Mouse (Mus musculus): ENCODE results near the gene Lrrc31.
"Not testable (repeated sequence)": the region's sequence is repeated elsewhere in the genome, so short reads cannot be mapped to it uniquely, and the experiment has no call there.

The Lrrc31 gene

GRCm38 (mm10) chr3:30699711-30700505 is at the start of gene Lrrc31:
Lrrc31 (minus strand) TSS chr3:30699843.
- not testable (repeated sequence) for DNase-seq (ENCODE audit: low spot score in 2 of 2)

GRCm38 (mm10) chr3:30748316-30748715 is 48.7 kb upstream of the Lrrc31 start:
- DNase-seq (ENCODE audit: low spot score in 2 of 2): no peak

DNA sequence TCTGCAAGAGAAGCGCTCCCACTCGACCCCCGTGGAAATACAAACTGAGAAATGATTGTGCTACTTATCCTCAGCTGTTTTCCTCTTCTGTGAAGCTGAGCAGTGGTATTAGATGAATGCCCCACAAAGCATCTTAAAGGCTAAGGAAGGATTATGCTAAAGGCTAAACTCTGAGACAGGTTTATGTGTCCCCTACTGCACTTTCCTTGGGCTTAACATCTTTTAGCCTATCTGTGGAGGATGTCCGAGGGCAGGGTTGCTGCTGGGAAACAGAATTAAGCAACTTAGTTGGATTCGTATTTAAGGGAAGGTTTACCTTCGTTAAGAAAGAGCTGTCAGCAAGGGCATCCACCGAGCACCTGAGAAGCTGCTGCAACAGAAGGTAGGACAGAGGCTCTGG is 46.4 kb upstream of the Lrrc31 start, which contains the start of gene Samd7:
Gene Samd7, plus strand, starts transcription at position 288 of the 400 bp plus-strand sequence.
- DNase-seq (ENCODE audit: low spot score in 2 of 2): no peak

- no peak for DNase-seq (ENCODE audit: low spot score in 2 of 2)
These were observed 43.2 kb upstream of the Lrrc31 start for GRCm38 (mm10) chr3:30742891-30743290.

DNA sequence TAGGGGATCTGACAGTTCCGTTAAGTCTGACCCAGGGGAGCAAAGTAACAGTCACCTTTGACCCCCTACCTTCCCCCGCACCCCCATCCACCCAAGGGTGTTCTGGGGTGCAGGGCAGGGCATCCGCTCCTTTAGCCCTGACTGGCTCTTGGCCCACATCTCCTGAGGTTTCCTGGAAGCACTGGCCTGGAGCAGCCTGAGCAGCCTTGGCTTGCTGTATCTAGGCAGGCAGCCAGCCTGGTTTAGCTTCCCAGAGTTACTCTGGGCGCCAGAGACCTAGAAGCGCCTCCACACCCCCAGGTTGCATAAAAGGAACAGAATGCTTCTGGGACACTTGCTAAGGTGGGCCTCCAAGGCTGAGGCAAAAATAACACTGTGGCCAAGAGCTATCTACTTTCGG is 41.7 kb upstream of the Lrrc31 start:
- DNase-seq (ENCODE audit: low spot score in 2 of 2): no peak

- no peak for DNase-seq (ENCODE audit: low spot score in 2 of 2)
These were observed 37.2 kb upstream of the Lrrc31 start for GRCm38 (mm10) chr3:30736809-30737208.

GRCm38 (mm10) chr3:30729046-30729445 is 29.4 kb upstream of the Lrrc31 start:
- DNase-seq (ENCODE audit: low spot score in 2 of 2): no peak

- no peak for DNase-seq (ENCODE audit: low spot score in 2 of 2)
These were observed 27.6 kb upstream of the Lrrc31 start for GRCm38 (mm10) chr3:30727209-30727608.

GRCm38 (mm10) chr3:30725514-30725913 is 25.9 kb upstream of the Lrrc31 start:
- DNase-seq (ENCODE audit: low spot score in 2 of 2): no peak

- no peak for DNase-seq (ENCODE audit: low spot score in 2 of 2)
These were observed 25.3 kb upstream of the Lrrc31 start for GRCm38 (mm10) chr3:30724848-30725465.

DNA sequence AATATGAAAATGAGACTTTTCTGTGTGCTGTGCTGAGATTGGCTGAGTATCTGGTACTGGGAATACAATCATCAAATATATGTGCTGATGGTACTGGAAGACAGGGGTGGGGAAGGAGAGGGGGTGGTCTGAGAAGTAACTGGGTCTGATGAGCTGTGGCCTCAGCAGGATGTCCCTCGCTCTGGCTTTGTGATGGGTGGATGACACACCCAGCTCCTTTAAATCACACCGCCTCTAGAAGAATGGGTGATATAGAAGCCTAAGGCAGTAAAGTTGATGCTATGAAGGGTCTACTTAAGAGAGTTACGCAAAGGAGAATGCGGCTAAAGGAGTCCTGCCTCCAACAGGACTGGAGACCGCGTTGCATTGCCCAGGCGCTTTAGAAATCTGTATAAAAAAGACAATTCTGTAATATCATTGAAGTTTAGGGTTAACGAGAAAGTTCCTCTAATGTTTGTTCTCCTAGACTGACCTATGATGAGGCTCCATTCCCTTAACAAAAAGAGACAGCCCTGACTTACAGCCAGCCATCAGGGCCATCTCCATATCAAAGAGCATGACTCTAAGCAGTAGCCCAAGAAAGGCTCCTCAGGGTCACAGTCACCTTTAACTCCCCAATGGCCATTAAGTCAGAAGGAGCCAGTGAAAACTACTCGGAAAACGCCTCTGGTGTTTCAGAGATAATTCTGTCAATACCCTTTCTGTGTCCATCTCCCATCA is 24.6 kb upstream of the Lrrc31 start:
- DNase-seq (ENCODE audit: low spot score in 2 of 2): no peak

DNA sequence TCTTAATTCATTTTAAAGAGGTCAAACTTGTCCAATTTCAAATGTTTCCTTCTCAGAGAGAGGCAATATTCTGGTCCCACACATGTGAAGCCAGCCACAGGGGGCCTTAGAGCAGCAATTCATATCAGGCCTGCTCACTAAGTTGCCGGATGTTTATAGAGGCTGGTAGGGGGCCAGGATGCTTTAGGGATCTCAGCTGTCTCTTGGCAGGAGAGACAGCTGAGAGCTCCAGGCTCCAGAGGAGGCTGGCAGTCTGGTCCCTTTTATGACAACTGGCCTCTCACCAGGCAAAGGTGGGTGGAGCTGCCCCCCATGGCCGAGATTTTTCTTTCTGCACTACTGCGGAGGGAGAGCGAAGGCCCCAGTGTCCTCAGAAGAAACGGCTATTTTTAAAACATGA is 23.5 kb upstream of the Lrrc31 start:
- no peak for DNase-seq (ENCODE audit: low spot score in 2 of 2)

DNA sequence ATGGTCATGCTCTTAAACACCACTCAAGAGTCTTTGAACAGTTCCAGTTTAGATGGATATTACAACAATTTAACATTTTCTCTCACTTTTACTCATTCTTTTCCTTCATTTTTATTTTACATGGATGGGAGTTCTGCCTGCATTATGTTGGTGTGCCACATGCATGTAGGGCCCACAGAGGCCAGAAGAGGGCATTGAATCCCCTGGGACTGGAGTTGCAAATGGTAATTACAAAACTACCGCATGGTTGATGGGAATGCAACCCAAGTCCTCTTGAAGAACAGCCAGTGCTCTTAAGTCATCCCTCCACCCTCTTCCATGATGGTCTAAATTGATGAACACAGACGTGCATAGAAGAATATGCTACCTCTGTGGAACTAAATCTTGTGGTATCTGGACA is 22.8 kb upstream of the Lrrc31 start:
- DNase-seq (ENCODE audit: low spot score in 2 of 2): no peak

DNA sequence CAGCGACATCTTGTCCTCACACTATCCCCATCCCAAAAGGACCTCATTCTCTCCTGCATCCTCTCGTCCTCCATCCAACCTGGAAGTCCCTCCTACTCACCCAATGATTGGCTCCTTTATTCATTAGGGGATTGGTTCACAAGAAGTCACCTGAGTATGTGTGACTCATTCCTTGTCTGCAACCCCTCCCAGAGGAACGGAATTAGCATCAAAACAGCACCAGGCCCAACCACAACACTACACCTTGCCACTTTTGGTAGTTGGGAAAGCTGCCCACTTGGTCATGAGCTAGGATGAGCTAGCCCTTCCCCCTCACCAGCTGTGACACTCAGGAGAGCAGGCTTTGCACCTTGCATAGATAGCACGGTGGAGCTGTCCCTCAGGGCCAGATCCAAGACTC is 22.4 kb upstream of the Lrrc31 start:
- DNase-seq (ENCODE audit: low spot score in 2 of 2): no peak

DNA sequence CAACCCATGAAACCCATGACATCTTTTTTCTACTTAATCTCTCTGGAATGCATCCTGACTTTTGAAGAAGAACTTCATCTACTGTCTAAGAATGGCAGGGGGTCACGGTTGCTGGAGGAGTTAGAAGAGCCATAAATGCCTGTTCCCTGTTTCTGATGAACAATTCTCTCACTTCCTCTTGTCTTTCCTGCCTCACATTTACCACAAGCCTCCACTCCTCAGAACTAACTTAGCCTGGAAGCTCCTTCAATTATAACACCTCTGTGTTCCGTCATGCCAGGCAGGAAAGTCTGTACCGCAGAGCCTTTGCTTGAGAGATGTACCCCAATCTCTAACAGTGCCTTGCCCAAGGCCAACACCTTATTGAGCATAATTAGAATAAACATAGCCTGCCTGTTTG is 19.0 kb upstream of the Lrrc31 start:
- no peak for DNase-seq (ENCODE audit: low spot score in 2 of 2)

GRCm38 (mm10) chr3:30713334-30713733 is 13.7 kb upstream of the Lrrc31 start:
- DNase-seq (ENCODE audit: low spot score in 2 of 2): no peak

DNA sequence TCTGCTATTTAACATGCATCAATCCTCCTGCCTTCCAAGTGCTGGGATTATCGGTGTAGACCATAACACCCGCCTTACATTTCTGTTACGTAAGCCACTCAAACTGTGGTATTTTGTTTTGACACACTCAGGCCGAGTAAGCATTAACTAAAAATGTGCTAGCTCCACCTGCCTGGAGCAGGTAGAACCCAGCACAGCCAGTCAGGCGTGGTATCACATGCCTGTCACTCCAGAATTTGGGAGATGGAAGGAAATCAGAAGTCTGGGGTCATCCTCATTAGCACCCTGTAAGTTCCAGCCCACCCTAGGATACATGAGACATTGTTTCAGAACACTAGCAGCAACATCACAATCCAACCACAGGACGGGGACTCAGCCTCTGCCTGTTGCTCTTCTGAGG is 10.5 kb upstream of the Lrrc31 start:
- no peak for DNase-seq (ENCODE audit: low spot score in 2 of 2)

- DNase-seq (ENCODE audit: low spot score in 2 of 2): peak; percentile 2 to 24
These were observed 7.1 kb upstream of the Lrrc31 start for GRCm38 (mm10) chr3:30706614-30707276.

- DNase-seq (ENCODE audit: low spot score in 2 of 2): no peak
These were observed 6.3 kb upstream of the Lrrc31 start for GRCm38 (mm10) chr3:30705977-30706376.

DNA sequence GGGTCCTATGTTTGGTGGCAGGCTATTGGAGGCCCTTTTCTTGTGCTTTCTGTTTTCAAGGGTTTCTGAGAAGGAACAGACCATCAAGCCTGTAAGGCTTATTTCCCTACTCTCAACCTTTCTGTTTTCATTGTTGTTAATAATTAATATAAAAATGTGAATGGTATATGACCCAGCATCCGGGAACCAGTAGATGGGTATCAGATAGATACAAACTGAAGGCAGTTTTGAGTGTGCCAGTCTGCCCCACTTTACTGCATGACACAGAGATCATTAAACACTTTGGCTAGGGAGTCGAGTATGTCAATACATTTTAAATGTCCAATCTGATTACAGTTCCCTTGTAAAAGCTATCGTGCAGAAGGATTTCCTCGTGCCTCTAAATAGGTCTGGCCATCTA is 1.8 kb downstream of the Lrrc31 start:
- no peak for DNase-seq (ENCODE audit: low spot score in 2 of 2)

- no peak for DNase-seq (ENCODE audit: low spot score in 2 of 2)
These were observed 3.3 kb downstream of the Lrrc31 start for GRCm38 (mm10) chr3:30696346-30696745.

GRCm38 (mm10) chr3:30695661-30696060 is 4.0 kb downstream of the Lrrc31 start:
- DNase-seq (ENCODE audit: low spot score in 2 of 2): no peak

All from spleen, postnatal 36 days (tissue).